Mouse (Mus musculus) ZHBTc4 (cell line): ENCODE data around the gene Cfd.

ENCODE experiments used
- DNase-seq: peaks from one replicate; pipeline ENCODE4 v3.0.0-alpha.2; 2011; ENCODE audit warnings: low read depth, low spot score

The Cfd gene

GRCm38 (mm10) chr10:79917532-79918100 lies 27.0 kb downstream of the Cfd start:
- no peak for DNase-seq

- DNase-seq = peak; percentile 28
Observed at GRCm38 (mm10) chr10:79918231-79919078, 27.8 kb downstream of the Cfd start.

GRCm38 (mm10) chr10:79919251-79919849 lies 28.7 kb downstream of the Cfd start:
- DNase-seq = no peak

- peak; percentile 41 for DNase-seq
Observed at GRCm38 (mm10) chr10:79920056-79920890, 29.6 kb downstream of the Cfd start.

DNA sequence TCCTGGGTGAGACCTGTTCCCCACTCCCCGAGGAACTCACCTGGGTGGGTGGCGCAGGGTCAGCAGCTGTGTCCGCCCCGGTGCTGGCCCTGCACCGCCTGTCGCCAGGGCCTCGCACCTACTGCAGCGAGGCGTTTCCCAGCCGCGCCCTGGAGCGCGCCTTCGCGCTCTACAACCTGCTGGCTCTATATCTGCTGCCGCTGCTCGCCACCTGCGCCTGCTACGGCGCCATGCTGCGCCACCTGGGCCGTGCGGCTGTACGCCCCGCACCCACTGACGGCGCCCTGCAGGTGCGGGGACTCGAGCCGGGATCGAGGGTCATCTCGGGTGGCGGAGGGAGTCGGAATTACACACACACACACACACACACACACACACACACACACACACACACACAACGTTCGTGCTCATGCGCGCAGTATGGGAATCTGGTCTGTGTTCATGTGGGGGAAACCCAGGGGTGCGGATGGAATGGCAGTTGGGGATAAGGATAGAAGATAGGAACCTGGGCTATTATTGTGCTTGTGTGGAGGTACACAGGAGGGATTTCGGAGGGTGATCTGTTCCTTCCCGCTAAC lies 30.4 kb downstream of the Cfd start, which contains the start of gene R3hdm4:
R3hdm4 (minus strand) TSS at position 251 of the 578 bp plus-strand sequence.
- peak; percentile 62 for DNase-seq

- DNase-seq = peak; percentile 72
Observed at GRCm38 (mm10) chr10:79921572-79921971, 30.9 kb downstream of the Cfd start.

DNA sequence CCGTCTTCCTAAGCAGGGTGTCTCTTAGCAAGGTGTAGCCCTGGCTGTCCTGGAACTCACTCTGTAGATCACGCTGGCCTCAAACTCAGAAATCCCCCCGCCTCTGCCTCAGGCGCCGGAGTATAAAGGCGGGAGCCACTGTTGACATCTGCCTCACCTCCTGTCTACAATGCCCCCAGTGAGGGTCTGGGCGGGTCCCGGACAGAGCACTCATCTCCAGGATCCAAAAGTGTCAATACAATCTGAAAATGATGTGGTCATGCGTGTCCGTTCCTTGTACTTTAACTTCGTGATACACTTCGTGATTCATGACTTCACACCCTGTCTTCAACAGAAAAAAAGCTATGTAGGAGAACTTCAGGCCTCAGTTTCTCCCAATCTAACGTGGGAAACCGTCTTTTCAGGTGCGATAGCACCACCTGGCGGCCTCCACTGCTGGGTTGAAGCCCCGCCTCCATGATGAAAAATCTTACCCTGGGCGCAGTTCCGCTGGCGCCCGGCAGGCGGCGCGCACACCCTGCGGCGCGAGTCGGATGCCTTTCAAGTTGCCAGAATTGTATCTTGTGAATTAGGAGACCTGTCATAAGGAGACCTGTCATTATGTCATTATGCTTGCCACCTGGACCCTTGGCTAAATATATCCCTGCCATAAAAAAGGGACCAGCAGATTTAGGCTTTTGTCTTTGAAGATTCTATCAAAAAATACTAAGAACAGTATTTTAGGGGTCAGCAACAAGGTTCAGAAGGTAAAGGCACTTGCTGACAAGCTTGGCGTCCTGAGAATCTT lies 34.5 kb downstream of the Cfd start:
- peak; percentile 92 for DNase-seq

DNA sequence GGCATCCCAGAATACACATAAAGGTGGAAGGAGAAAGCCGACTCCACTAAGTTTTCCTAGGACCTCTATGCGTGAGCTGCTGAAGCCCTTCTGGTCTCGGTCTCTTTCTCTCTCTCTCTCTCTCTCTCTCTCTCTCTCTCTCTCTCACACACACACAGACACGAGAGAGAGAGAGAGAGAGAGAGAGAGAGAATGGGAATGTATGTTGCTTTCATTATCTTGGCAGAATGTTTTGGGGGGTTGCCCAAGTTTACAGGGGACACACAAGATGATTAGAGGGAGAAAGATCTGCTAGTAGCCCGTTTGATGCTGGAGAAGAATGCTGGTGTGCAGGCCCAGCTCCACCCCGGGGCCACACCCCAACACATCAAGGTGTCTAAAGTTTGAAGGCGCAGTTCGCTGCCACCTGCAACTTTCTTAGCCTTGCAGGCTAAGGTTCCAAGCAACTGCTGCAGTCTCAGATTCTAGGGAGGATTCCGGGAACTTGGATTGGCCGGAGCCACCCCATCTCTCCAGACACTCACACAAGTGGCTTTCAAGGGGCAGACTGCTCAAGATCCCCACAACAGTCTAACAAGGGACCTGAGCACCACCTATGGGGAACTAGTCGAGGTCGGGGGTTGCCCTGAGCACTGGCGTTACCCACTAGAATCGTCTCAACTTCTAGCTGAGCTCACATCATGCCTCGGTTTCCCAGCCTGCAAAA lies 35.3 kb downstream of the Cfd start:
- no peak for DNase-seq

DNA sequence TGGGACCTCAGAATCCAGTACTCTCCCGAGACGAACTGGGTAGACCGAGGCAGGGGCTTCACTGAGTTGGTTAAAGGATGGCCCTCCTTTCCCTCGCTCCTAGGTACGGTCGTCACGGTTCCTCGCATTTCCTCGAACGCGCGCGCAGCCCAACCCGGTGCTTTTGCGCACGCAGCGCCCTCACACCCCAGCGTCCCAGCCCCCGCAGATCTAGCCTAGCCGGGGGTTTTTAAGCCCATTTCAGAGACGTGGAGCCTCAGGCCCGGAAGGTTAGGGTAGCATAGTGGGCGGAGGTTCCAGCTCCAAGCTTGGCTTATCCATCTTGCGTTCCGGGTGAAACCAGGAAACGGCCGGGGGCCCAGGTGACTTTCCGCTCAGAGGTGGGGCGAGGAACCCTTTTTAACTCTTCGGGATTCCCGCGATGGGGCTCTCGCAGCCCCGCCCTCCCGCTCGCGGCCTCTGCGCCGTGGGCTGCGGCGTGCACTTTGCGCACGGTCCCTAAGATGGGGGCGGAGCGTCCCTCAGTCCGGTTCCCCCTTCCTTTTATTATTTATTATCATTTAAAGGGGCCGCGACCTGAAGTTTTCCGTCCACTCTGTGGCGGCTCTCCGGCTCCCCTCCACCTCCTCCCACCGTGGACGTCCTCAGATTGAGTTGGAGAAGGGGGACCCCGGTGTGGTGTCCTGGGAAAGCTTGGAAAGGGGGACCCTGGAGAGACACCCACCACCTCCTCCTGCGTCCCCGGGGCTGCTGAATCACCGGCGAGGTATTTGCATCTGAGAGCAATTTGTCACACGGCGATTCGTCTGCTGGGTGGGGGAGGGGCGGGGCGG lies 36.1 kb downstream of the Cfd start, which contains the start of gene Arid3a:
Arid3a (plus strand) TSS at position 553 of the 833 bp plus-strand sequence.
- DNase-seq = peak; percentile 97

DNA sequence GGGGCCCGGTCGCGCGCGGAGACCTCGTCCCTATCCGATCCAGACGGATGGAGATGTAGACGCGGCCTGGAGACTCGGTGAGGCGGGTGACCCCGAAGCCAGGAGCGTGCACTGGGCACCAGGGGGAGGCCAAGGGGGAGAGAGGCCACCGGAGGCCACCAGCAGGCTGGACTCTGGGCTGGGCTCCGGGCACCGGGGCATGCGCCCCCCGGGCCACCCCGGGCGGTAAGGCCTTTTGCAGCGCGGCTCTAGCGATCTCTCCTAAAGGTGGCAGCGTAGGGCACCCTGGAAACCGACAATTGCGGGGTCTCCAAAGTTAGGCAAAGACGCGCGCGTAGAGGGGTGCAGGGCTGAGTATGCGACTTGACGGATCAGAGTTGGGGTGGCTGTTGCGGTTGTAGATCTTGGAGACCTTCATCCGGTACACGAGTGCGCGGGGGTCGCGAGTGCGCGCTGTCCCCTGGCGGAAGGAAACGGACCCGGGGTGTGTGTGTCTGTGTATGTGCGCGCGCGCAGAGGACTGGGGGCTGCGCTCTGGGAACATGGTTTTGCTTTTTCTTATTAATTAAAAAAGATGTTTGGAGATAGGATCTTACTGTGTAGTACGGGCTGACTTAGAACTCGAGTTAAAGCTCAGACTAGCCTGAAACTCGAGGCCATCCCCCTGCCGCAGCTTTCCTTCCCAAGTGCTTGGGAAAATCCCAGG lies 36.8 kb downstream of the Cfd start:
- DNase-seq = peak; percentile 51

- DNase-seq = no peak
Observed at GRCm38 (mm10) chr10:79928030-79928694, 37.5 kb downstream of the Cfd start.

DNA sequence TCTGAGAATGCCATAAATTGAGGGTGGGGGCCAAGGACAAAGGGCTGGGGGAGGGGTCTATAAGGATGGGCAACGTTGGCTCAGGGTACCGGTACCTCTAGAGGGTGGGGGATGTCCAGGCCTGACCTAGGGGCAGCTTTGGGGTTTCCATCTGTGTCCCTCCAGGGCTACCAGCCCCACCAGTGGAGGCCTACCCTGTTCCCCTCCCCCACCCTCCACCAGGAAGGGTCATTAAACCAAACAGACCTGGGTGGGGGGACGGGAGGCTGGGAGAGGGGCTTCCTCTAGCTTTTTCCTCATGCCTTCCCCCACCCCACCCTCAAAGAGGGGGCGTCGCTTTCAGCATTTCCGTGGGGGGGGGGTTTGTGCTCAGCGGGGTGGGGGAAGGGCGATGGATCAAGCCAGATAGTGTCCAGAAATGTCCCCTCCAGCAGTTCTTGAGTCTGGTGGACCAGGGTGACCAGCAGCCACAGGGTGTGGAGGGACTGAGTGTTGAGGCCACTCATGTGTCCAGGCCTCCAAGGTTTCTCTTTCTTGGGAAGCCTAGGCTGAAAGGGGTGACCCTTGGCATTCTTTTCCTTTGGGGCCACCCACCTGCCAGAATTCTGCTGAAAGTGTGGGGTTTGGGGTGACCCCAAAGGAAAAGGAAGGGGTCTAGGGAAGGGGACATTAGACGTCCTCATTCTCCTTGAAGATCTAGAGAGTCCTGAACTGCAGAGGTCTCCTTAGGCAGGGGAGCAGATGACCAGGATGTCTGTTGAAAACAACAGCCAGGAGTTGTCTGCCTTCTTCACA lies 38.5 kb downstream of the Cfd start:
- DNase-seq = no peak

DNA sequence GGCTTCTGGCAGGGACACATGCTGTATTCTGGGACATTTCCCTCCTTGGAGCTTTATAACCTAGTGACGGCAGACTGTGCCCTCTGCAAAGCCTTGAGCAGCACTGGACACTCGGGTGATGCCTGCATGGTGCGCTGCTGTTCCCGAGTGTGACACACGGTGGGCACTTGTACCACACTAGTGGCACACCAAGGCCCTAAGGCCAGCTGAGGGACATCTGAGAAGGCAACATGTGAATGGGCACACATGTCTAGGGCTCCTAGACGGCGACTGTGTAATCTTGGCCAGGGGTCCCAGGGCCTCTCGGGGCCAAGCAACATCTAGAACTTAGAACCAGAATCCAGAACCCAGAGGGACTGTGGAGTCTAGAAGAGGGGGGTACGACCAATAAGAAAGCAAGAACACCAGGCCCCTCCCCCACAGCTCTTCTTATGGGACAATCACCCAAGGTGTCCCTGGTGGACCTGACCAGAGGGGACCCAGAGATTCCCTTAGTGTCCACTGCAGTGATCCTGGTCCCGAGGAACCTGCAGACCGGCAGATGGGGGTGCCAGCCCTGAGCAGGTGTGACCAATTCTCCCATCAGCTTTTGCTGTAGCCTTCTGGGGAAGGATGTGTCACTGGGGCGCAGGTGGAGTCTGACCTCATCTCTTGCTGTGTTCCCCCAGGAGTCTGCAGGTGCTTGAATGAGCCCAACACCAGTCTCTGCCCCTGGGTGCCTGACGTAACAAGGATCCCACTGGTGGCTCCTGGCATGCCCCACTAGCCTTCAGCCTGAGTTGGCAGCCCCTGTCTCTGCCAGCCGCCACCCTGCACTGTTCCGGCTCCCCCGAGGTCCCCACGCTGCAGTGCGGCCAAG lies 39.5 kb downstream of the Cfd start:
- DNase-seq = no peak

- DNase-seq = no peak
Observed at GRCm38 (mm10) chr10:79930826-79931186, 40.2 kb downstream of the Cfd start.

GRCm38 (mm10) chr10:79931797-79932196 lies 41.1 kb downstream of the Cfd start:
- DNase-seq = no peak

DNA sequence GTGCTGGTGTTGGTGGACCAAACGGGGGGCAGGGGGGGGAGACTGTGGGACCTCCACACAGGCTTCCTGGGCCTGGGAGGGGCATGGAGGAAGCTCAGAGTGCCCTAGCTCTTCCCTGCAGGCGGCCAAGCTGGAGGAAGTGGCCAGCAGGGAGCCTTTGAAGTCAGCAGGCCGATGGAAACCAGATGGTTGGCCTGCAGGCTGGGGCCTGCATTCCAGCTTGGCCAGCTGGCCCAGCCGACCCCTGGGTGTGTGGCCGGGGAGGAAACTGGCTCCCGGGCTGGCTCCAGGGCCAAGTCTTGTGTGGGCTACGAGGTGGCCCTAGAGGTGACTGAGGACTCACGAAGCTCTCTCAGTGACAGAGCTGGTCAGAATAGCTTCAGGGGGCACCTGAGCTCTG lies 42.1 kb downstream of the Cfd start:
- no peak for DNase-seq
